Mouse (Mus musculus) 416B (cell line): ENCODE results near the gene Syt7.

Experiments used
- DNase-seq: peaks from one replicate; pipeline ENCODE4 v3.0.0; 2011; ENCODE audit warnings: low read depth

Gene Syt7

DNA sequence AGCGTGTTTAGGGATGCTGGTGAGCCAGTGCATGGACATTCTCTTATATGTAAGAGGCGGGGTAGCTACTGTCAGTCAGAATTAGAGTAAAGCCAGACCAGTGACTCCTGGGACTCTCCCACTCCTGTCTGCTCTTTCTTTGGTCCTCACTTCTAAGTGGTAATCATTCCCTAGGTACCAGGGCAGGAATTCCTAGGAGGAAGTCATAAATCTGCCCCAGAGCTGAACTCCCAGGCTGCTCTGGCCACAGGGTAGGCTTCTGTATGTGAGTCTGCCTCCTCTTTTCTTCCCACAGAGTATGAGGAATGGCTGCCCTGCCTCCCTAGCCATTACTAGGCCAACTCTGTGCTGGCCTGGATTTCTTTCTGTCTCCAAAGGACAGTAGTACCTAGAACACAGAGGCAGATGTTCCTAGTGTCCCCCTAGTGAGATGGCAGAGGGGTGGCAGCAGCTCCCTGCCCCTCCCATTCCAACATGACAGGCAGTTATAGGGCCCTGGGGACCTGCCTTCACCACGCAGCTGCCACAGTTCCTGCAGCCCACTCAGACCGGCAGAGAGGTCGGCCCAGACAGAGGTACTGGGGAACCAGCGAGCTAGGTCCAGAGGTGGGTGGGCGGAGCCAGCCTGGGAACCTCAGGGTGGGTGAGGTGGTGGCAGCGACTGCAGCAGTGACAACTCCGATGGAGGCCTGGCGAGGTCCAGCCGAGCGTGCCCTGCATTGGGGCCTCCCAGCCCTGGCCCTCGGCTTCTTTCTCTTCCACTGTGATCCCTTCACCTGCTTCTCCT, 36.8 kb downstream of the Syt7 start:
- no peak for DNase-seq

DNA sequence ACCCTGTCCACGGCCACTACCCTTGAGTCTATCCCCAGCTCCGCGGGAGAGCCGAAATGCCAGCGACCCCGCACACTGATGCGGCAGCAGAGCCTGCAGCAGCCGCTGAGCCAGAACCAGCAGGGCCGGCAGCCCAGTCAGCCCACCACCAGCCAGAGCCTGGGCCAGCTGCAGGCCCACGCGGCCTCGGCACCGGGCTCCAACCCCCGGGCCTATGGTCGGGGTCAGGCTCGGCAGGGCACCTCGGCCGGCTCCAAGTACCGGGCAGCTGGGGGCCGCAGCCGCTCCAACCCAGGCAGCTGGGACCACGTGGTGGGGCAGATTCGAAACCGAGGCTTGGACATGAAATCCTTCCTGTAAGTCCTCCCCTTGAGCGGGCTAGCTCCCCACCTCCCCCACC, 37.4 kb downstream of the Syt7 start:
- no peak for DNase-seq

DNA sequence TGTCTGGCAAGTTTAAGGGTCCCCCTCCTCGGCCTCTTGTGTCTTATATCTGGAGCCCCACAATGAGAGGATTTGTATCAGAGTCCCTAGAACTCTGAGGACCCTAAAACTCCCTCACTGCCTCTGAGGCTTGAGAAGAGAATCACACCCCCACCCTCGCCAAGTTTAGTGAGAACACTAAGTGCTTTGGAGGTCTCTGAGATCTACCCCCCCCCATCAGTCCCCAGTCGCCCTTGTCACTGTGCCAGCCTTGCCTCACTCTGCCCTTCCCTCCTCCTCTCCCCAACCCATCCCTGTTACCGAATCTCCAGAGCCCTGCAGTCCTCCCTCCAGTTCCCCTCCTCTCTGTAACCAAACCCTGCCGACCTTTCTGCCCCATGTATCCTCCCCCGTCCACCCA, 37.9 kb downstream of the Syt7 start:
- DNase-seq, result no peak

DNA sequence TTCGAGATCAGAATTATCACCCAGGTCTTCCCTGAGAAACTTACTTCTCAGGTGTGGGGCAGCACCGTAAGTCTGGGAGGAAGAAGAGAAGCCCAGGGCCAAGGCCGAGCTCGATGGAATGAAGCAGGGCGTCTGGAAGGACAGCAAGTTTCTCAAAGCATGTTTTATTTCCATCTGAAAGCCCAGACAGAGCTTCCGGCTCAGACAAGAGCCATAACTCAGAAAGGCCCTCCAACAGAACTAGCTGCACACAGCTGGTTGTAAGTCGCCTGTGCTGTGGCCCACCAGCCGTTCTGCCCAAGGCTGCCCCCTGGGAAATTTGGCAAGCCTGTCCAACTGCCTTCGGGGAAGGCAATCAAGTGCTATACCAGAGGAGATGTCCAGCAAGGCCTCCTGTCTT, 38.5 kb downstream of the Syt7 start:
- no peak for DNase-seq

DNA sequence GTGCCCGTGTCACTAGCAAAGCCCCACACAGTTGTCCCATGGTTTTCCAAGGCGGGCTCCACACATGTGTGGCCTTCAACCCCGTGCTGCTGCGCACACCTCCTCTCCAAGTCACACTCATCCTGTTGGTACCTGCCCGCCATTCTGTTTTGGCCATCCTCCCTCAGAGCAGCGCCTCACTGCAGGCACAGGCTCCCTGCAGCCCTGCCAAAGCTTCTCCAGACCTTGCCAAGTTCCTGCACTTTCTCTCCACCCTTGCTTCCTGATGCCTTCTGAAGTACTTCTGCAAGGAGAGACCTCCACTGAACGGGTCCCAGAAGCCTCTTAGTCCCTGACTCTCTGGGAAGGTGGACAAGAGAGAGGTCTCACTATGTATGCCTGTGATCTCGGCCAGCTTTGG, 40.5 kb downstream of the Syt7 start:
- no peak for DNase-seq

DNA sequence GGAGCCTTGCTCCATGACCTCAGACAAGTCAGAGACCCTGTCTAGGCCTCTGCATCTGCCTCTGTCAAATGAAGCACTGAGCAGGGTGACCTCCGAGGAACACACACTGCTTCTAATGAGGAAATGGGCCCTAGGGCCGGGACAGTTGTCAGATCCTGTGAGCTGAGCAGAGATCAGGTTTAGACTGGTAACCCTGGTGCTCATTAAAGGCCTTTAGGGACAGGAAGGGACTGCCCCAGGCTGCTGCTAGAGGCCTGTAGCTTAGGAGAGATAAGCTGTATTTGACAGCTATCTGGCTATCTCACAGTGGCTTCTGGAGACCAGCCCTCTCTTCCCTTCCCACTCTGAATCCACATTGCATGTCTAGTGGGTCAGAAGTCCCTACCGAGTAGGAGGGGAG, 42.5 kb downstream of the Syt7 start:
- no peak for DNase-seq

DNA sequence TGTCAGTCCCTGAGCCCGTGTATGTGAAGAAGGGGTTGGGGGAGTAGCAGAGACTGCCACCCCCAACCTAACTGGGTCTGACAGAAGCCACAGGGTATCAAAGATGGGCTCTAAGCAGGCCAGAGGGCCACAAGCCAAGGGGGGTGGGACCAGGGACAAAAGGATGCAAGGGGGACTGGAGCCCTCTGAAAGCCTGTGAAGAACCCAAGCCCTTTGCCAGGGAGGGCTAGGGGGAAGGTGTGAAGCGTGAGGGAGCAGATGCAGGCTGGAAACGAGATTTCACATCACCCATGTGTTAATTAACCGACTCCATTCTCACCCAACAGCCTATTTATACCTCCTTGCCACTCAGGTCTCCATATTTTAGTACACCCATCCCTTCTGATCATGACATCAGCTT, 43.0 kb downstream of the Syt7 start:
- DNase-seq, result no peak

DNA sequence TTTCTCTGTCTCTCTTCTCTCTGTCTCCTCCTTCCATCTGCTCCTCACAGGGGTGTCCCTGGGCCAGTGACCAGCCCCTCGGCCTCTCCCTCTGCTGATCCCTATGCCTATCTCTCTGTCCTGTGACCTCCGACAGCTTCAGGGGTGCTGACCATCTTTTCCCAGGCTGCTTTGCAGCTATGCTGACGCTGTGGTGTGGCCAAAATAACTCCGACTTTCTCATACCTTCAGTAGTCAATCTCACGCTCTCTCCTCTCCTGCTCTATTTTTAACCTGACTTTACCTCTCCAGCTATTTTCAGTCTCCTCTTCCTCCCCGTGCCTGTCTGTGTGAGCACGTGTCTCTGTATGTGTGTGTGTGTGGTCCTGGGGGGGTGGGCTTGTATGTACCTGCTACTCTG, 44.3 kb downstream of the Syt7 start:
- DNase-seq, result no peak

DNA sequence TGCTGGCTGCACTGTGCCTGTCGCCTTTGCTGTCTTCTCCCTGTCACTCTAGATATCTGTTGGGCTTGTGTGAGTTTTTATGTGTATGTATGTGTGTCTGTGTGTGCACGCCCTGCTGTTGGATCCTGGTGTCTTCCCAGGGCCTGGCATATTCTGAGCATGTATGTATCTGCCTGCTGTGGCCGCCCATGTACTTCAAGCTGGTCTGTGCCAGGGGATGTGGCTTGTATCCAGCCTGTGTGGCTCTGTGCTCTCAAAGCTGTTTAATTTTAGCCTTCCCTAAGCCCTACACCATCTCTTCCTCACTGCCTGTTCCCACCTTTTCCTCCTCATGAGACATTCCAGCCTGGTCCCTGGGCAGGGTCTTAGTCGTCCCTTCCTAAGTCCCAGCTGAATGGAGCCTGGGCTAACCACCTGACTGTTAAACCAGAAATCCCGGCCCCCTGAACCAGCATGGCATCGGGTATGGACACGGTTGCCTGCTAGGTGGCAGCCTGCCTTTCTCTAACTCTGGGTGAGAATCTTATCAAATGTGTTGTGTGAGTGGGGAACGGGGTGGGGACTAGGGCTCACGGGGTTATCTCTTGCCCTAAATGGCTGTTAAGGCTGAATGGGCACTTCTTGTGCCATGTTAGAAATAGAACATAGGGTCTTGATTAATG, 45.1 kb downstream of the Syt7 start:
- DNase-seq, result no peak

DNA sequence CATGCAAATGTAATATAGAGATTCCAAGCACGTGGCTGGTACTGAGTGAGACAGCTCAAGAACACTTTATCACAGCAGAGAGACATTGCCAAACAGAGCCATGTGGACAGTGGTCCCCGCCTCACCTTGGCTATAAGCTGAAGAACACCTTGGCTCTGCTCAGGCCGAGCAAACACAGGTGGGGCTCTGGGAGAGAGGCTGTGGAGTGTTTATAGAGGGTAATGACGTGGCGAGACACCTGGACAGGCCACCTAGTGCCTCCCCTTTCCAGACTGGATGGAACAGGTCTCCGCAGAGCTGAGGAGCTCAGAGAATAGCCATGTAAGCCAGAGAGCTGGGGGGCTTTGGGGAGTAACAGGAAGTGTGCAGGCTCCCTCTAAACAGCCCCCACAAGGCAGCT, 46.0 kb downstream of the Syt7 start:
- no peak for DNase-seq

DNA sequence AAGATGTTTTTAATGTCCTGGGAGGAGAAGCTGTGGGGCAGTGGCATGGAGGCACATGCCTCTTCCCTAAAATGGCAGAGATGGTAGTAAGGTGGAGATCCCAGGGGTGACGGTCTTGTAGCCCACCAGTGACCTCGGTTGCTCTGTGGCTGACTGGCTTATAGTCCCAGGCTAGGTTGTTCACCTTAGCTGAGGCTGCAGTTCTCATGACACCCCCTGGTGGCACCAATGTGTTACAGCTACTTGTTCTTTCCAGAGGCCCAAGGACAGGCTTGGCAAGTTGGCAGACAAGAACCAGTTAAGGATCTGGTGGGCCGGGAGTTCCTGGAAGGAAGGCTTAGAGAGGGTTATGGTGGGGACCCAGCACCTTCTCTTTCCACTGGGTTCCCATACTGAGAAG, 47.0 kb downstream of the Syt7 start:
- DNase-seq, result peak; percentile 71

DNA sequence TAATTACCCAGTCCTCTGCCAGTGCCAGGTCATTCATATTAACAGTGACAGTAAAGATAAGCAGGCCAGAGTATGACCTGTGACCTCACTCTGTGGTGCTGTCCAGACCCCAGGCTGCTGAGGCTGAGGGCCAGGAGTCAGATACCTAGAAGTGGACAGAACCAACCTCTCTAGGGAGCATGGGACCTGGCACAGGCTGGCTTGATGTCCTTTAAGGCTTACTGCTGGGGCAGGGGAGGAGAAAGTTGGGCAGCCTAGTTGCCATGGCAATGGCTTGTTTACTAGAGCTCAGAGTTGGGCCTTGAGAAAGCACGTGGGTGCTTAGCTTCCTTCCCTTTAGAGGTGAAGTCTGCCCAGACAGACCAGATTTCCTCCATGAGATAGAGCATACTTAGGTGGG, 47.8 kb downstream of the Syt7 start:
- peak; percentile 33 for DNase-seq

DNA sequence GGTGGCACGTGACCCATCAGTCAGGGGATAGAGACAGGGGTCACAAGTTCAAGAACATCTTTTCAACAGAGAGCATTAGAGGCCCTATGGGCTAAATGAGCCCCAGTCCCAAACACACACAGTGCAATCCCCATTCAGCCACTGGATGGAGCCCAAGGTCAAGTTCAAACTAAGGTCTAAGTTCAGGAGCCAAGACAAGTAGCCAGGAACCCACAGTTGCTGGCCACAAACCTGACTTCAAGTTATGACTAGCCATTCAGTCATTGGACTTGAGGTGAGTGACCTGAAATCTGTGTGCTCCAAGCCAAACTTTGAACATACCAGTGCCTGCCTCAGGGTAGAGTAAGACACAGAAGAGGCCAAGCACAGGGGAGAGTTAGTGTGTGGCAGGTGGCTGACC, 48.6 kb downstream of the Syt7 start:
- peak; percentile 52 for DNase-seq

DNA sequence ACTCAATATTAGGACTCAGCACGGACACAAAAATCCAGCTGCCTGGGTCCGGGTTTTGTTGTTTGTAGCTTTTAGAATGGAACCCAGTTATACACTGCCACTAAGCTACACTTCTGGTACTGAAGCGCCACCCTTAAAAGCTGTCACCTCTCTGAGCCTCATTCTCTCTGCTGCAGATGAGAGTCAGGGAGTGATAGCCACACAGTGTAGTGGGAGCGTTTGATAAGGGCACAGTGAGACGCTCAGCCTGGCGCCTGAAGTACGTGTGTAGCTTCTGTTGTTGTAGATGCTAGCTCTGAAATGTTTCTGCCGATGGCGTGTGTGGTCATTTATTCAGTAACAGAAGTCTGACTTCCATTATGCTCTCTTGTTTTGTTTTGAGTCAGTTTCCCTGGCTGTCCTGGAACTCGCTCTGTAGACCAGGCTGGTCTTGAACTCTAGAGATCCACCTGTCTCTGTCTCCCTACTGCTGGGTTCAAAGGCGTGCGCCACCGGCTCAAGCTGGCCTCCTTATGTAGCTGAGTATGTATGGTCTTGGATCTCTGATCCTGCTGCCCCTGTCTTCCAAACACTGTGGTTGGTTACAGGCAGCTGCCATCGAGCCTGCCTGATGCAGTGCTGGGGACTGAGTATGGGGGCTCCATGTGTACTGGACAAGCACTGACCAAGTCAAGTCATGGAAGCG, 55.9 kb downstream of the Syt7 start:
- no peak for DNase-seq

DNA sequence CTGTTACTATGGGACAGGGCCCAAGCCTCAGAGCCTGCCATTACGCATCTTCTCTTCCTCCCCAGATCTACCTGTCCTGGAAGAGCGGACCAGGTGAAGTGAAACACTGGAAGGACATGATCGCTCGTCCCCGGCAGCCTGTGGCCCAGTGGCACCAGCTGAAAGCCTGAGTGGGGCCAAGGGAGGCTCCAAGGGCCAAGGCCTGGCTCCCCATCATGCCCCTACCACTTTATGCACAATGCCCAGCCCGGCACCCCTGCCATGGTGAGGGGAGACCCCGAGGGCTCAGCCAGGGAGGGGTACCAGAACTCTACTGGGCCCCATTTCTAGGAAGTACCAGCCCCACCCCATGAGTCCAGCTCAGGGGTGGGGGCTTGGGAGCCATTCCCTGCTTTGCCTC, 59.4 kb downstream of the Syt7 start:
- DNase-seq, result no peak

DNA sequence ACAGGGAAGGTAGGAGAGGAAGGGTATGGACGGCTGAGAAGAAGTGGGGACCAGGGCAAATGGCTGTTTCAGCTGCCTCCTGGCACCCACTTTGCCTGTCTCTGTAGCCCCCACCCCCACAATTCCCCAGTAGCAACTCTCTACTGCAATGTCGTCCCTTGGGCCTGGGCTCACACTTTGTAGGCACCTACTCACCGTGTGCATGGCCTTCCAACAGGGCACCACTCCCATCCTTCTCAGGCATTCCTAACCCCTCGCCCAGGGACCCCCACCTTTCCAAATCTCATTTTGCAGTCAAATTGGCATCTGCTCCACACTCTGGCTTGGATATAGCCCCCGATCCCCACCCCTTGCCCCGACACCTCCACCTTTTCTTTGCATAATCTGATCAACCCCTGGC, 60.3 kb downstream of the Syt7 start:
- no peak for DNase-seq

DNA sequence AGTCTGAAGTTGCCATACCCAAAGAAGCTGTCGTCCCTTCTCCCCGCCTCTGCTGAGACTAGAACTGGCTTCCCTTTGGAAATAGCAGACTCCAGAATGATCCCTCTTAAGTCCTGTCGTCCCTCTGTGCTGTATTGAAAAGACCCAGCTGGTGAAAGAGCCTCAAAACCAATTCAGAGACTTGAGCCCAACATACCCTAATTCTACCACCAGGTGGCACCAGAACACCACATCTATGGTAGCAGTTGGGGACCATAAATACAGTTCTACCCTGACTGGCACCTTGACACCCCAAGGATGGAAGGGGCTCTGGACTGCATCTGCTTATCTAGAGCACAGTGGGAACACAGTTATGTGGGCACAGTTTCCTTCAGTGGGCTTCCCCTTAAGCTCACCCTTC, 60.8 kb downstream of the Syt7 start:
- DNase-seq, result peak; percentile 72

DNA sequence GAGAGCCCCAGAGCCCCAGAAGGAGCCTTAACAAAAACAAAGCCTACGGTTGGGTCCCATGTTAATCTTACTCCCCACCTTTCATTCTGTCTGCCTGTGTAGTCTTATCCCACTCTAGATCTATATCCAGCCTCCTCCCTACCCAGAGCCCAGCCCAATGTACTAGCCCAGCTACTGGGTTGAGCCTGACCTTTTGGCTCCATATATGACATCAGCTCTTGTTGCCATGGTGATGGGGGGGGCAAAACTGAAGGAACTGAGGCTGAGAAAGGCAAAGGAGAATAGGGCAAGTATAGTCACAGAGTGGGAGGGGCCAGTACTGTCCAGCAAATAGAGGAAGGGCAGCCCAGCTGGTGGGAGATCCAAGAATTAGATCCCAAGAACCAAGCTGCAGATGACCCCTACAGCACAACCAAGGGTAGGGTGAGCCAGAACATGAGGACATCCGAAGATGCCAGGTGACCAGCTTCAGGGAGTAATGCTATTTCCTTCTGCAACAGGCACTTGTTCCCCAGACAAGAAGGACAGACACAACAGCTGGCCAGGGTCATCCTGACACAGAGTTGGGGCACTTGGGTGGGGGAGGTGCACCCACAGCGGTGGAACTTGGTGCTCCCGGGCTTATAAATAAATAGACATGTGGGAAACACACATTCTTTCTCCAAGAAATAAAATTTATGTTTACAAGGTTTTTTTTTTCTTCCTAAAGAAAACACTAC, 66.0 kb downstream of the Syt7 start:
- no peak for DNase-seq

DNA sequence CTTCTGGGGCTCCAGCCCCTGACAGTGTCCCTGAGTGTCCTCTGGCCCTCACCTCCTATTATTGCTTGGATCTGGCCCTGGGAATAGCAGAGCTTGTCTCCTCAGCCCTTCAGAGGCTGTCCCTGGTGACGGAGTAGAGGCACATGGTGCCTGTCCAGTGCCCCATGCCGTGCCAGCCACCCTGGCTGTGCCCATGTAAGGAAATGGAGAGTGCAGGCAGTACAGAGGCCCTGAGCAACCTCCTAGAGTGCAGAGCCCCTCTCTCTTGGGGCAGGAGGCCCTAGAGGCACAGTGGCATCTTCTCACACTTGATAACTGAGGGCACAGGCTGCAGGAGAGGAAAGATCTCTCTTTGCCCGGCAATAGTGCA, 66.5 kb downstream of the Syt7 start:
- DNase-seq, result no peak

DNA sequence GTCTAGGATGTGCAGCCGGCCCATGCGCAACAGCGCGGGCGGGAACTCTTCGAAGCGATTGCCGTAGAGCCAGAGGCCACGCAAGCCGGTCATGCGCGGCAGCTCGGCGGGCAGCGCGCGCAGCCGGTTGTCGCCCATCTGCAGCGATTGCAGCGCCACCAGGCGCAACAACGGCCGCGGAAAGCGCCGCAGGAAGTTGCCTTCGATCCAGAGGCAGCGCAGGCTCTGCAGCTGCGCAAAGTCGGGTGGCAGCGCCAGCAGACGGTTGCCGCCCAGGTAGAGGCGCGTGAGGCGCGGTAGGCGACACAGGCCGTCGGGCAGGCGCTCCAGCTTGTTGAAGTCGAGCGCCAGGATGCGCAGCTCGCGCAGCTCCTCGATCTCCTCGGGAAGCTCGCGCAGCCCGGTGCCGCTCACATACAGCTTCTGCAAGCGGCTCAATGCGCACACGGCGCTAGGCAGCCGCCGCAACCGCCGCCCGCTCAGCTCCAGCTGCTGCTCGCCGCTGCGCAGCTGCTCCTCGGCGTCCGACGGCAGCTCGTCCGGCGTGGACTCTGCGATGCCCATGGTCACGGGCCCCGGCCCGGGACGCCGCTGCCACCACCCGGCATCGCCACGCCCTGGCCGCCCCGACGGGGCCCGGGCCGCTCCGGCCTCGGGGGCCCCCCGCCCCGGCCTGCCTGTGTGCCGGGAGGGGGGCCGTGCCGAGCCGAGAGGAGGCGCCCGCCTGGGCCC, 68.0 kb downstream of the Syt7 start, which contains the start of gene Lrrc10b:
Gene Lrrc10b (minus strand): TSS at position 722 of the 732 bp plus-strand sequence.
- no peak for DNase-seq

DNA sequence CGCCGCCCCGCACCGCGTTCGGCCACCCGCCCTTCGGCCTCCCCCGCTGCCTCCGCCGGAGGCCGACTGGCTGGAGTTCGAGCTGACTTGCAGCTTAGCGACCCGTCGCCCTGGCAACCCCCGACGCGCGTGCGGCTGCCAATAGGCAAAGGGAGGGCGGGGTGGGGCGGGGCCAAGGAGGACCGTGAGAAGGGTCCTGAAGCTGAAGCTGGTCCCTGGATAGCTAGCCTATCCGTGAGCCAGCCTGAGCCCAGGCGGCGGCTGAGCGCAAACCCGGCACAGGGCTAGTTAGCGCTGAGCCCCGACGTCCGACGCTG, 68.6 kb downstream of the Syt7 start:
- no peak for DNase-seq

DNA sequence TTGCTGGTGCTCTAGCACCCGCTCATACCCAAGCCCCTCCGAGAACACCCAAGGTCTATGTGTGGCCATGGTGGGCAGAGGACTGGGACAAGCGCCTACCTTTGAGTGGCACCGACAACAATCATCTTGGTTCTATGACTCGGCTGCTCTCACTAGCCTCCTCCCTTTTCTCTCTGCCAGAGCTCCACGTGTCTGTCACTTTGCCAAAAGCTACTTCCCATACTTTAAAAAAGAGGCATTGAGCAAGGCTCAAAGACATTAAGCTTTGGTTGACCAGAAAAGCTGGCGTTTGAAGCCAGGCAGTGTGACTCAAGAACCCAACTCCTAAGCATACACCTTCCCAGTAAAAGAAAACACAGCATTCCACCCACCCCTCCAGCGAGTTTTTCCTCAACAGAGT, 69.2 kb downstream of the Syt7 start:
- peak; percentile 49 for DNase-seq
